Mouse (Mus musculus) MEL (cell line): ENCODE measurements around the gene Gm29427. TPM values are rescaled to one million over a fixed set of nuclear protein-coding genes. Genes with fewer than 3 reads are reported as not detected.

ENCODE experiments used
- DNase-seq: peaks from one replicate; pipeline ENCODE4 v3.0.0; 2011; ENCODE audit warnings: low read depth, low spot score
- H3K27ac ChIP-seq: 2 replicates; pipeline ENCODE4 v1.5.1; 2012; ENCODE audit warnings: low read depth, mild to moderate bottlenecking, control low read depth, low read length, moderate library complexity; ENCODE audit not compliant: control insufficient read depth
- H3K27me3 ChIP-seq, 2 experiments: fragments of 150-350 bp in 1 of 2; sonication (generic) in 1 of 2; 2 replicates each; pipeline ENCODE4 v1.6.1; 2012; ENCODE audit warnings: low read length in 2 of 2, mild to moderate bottlenecking in 2 of 2, improper control_type of control experiment in 1 of 2, moderate library complexity in 1 of 2; ENCODE audit not compliant: insufficient read depth in 2 of 2, control insufficient read depth in 1 of 2
- H3K36me3 ChIP-seq, 2 experiments: 2 replicates each; pipeline ENCODE4 v1.6.1; 2012 to 2014; ENCODE audit warnings: low read length in 2 of 2, improper control_type of control experiment in 1 of 2, inconsistent platforms in 1 of 2, mild to moderate bottlenecking in 1 of 2; ENCODE audit not compliant: insufficient read depth in 2 of 2, control insufficient read depth in 1 of 2
- H3K4me1 ChIP-seq, 2 experiments: fragments of 150-350 bp in 1 of 2; sonication (generic) in 1 of 2; 2 replicates each; pipeline ENCODE4 v1.6.1; 2012; ENCODE audit warnings: low read length in 2 of 2, improper control_type of control experiment in 1 of 2, mild to moderate bottlenecking in 1 of 2; ENCODE audit not compliant: insufficient read depth in 2 of 2, control insufficient read depth in 1 of 2
- H3K4me3 ChIP-seq, 2 experiments: fragments of 150-350 bp in 1 of 2; sonication (generic) in 1 of 2; 2 replicates each; pipeline ENCODE4 v1.5.1; 2012; ENCODE audit warnings: low read depth in 2 of 2, low read length in 2 of 2, mild to moderate bottlenecking in 2 of 2, moderate library complexity in 2 of 2, control low read depth in 1 of 2, improper control_type of control experiment in 1 of 2; ENCODE audit not compliant: control insufficient read depth in 1 of 2, insufficient read depth in 1 of 2
- H3K79me2 ChIP-seq: 2 replicates; pipeline ENCODE4 v1.6.1; 2012; ENCODE audit warnings: mild to moderate bottlenecking, low read length, moderate library complexity; ENCODE audit not compliant: control insufficient read depth, poor library complexity, insufficient read depth
- H3K9ac ChIP-seq: 2 replicates; pipeline ENCODE4 v1.6.1; 2012; ENCODE audit warnings: low read depth, mild to moderate bottlenecking, control low read depth, low read length, moderate library complexity; ENCODE audit not compliant: control insufficient read depth, poor library complexity, severe bottlenecking
- H3K9me3 ChIP-seq: fragments of 150-350 bp; sonication (generic); replicated peaks from 2 replicates; pipeline ENCODE4 v1.6.1; 2012; ENCODE audit warnings: mild to moderate bottlenecking, low read length, improper control_type of control experiment, moderate library complexity; ENCODE audit not compliant: insufficient read depth
- E2F4 ChIP-seq: IDR thresholded peaks from 2 replicates; pipeline ENCODE4 v1.6.1; 2011; ENCODE audit warnings: low read depth, low read length, improper control_type of control experiment, borderline replicate concordance
- EP300 ChIP-seq, 2 experiments: IDR thresholded peaks; 2 replicates each; pipeline ENCODE4 v1.6.1; 2011; ENCODE audit warnings: improper control_type of control experiment in 2 of 2, low read length in 2 of 2, low read depth in 1 of 2, mild to moderate bottlenecking in 1 of 2
- GATA1 ChIP-seq: IDR thresholded peaks from 2 replicates; pipeline ENCODE4 v1.6.1; 2011; ENCODE audit warnings: low read depth, low read length, improper control_type of control experiment
- HCFC1 ChIP-seq: IDR thresholded peaks from 2 replicates; pipeline ENCODE4 v1.6.1; 2012; ENCODE audit warnings: low read depth, mild to moderate bottlenecking, inconsistent platforms, low read length, improper control_type of control experiment, moderate library complexity
- MAZ ChIP-seq: IDR thresholded peaks from 2 replicates; pipeline ENCODE4 v1.6.1; 2012; ENCODE audit warnings: low read depth, mild to moderate bottlenecking, inconsistent platforms, low read length, improper control_type of control experiment
- MYB ChIP-seq: IDR thresholded peaks from 2 replicates; pipeline ENCODE4 v1.6.1; 2011; ENCODE audit warnings: mild to moderate bottlenecking, low read depth, low read length, improper control_type of control experiment
- NRF1 ChIP-seq: IDR thresholded peaks from 2 replicates; pipeline ENCODE4 v1.6.1; 2014; ENCODE audit warnings: low read depth, mild to moderate bottlenecking, inconsistent platforms, low read length, improper control_type of control experiment, moderate library complexity; ENCODE audit not compliant: poor library complexity, insufficient read depth, severe bottlenecking
- POLR2A ChIP-seq, 2 experiments: IDR thresholded peaks; 2 replicates each; pipeline ENCODE4 v1.6.1; 2011 to 2012; ENCODE audit warnings: low read length in 2 of 2, mild to moderate bottlenecking in 2 of 2, control low read depth in 1 of 2, improper control_type of control experiment in 1 of 2, low read depth in 1 of 2, moderate library complexity in 1 of 2; ENCODE audit not compliant: control insufficient read depth in 1 of 2, insufficient read depth in 1 of 2, poor library complexity in 1 of 2
- RCOR1 ChIP-seq: IDR thresholded peaks from 2 replicates; pipeline ENCODE4 v1.6.1; 2012; ENCODE audit warnings: low read depth, mild to moderate bottlenecking, inconsistent platforms, low read length, improper control_type of control experiment
- SIN3A ChIP-seq: IDR thresholded peaks from 2 replicates; pipeline ENCODE4 v1.6.1; 2012; ENCODE audit warnings: low read length, improper control_type of control experiment, inconsistent platforms
- TAL1 ChIP-seq: IDR thresholded peaks from 2 replicates; pipeline ENCODE4 v1.6.1; 2012; ENCODE audit warnings: mild to moderate bottlenecking, inconsistent platforms, low read length, moderate library complexity, mixed read lengths
- TBP ChIP-seq: IDR thresholded peaks from 2 replicates; pipeline ENCODE4 v1.8.0; 2011; ENCODE audit warnings: low read depth, low read length, improper control_type of control experiment
- TCF12 ChIP-seq: IDR thresholded peaks from 2 replicates; pipeline ENCODE4 v1.6.1; 2014; ENCODE audit warnings: low read depth, mild to moderate bottlenecking, inconsistent platforms, low read length, improper control_type of control experiment, moderate library complexity
- UBTF ChIP-seq: IDR thresholded peaks from 2 replicates; pipeline ENCODE4 v1.6.1; 2012; ENCODE audit warnings: low read depth, mild to moderate bottlenecking, inconsistent platforms, low read length, improper control_type of control experiment, moderate library complexity, borderline replicate concordance; ENCODE audit not compliant: insufficient read depth
- USF1 ChIP-seq: IDR thresholded peaks from 2 replicates; pipeline ENCODE4 v1.6.1; 2014; ENCODE audit warnings: low read depth, mild to moderate bottlenecking, inconsistent platforms, low read length, improper control_type of control experiment, moderate library complexity
- ZC3H11A ChIP-seq: IDR thresholded peaks from 2 replicates; pipeline ENCODE4 v1.6.1; 2012; ENCODE audit warnings: low read depth, mild to moderate bottlenecking, inconsistent platforms, low read length, improper control_type of control experiment
- ZKSCAN1 ChIP-seq: IDR thresholded peaks from 2 replicates; pipeline ENCODE4 v1.6.1; 2012; ENCODE audit warnings: low read depth, mild to moderate bottlenecking, inconsistent platforms, low read length, improper control_type of control experiment, moderate library complexity
- ZNF384 ChIP-seq: IDR thresholded peaks from 2 replicates; pipeline ENCODE4 v1.6.1; 2012; ENCODE audit warnings: low read depth, mild to moderate bottlenecking, inconsistent platforms, low read length, improper control_type of control experiment
- polyA plus RNA-seq, 2 experiments: library from polyadenylated mRNA; stranded (reverse) in 1 of 2; unstranded in 1 of 2; fragments of >175 nt in 1 of 2; fragments of >200 nt in 1 of 2; gene quantifications; 2 replicates each; pipeline versions ENCODE4 v1.2.1 to v1.2.4; 2012; ENCODE audit warnings: low replicate concordance in 2 of 2, low read depth in 1 of 2; ENCODE audit not compliant: insufficient read length in 2 of 2, insufficient read depth in 1 of 2, missing spikeins in 1 of 2
- total RNA-seq: library from RNA; depleted of rRNA; stranded (reverse); fragments of 300-350 nt; gene quantifications from 2 replicates; pipeline ENCODE4 v1.2.3, GENCODE M21; 2012

Gene Gm29427
- total and polyA plus RNA-seq, 3 experiments: not detected

DNA sequence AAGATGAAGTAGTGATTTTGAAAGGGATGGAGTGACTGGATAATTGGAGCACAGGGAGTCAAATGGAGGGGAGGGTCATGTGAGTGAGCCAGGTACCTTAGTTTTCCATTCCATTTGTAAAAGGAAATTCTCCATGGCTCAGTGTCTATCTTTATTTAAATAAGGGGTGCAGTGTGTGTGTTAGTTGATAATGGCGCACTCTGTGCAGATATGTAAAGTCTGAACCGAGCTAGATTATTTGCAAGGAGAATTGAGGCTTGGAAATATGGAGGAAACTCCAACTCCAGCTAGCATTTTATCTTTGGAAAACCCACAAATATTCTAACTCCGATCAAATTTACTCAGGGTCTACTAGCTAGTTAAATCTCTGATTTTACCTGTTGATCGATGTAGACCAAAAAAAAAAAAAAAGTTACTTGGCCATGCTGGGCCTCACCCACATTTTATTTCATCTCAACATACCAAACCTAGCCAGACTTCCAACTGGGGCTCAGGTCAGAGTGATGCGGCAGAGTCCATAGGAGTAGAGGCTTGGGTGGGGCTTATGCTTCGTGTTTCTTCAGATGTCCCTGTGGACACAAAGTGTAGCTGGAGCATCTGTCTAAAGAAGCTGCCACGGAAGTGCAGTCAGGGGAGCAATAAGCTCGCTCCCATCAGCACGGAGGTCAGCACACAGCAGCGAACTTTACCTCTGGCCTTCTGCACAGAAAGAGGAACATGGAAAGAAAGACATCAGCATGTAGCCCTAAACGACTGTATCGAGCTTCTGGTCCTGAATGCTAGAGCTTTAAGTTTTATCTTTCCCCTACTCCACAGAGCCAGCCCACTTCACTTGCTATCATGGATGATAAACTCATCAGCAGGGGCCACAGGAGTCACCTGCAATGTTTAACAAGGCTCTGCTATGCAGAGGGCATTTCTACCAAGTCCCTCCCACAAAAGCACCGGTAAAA, 17.4 kb upstream of the Gm29427 start:
- Histone ChIP-seq H3K9ac (peak overlapping the region; percentile 31), H3K27me3 (no peaks in the 10 kb centered on the region), H3K27ac (peak overlapping the region; percentile 41), H3K36me3 (peaks cover 0 to 20% of the 10 kb centered on the region in 2 experiments; a peak in 2 of 4 replicates), H3K4me1 (peaks cover 0 to 26% of the 10 kb centered on the region in 2 experiments), H3K4me3 (peak overlapping the region; percentile 32 to 38), H3K9me3 (no peaks in the 10 kb centered on the region), H3K79me2 (no peaks in the 10 kb centered on the region)
- DNase-seq: peak; percentile 68
- TF ChIP-seq ZC3H11A: no peak
- no peak for TF ChIP-seq USF1
- no peak for TF ChIP-seq HCFC1
- TF ChIP-seq TBP: 0 out of 2 replicates have a peak, but pooled peaks have one; percentile 14
- TF ChIP-seq NRF1: 0 out of 2 replicates have a peak, but pooled peaks have one; percentile 4
- TF ChIP-seq UBTF: 0 out of 2 replicates have a peak, but pooled peaks have one; percentile 52
- TF ChIP-seq POLR2A (IDR thresholded peaks at IDR 0.05; ENCODE audit: control insufficient read depth in 1 of 2, insufficient read depth in 1 of 2, low read depth in 1 of 2, low read length in 2 of 2, poor library complexity in 1 of 2): 0 out of 4 replicates have a peak, but pooled peaks of 1 of the 2 experiments have one; percentile 29
- TF ChIP-seq SIN3A: peak; percentile 47; the same call in 1 of the 2 replicates
- no peak for TF ChIP-seq MYB
- no peak for TF ChIP-seq E2F4
- TF ChIP-seq TAL1: peak; percentile 30
- TF ChIP-seq TCF12: peak; percentile 84
- TF ChIP-seq GATA1: peak; percentile 77
- 0 out of 2 replicates have a peak, but pooled peaks have one; percentile 7 for TF ChIP-seq RCOR1
- no peak for TF ChIP-seq ZKSCAN1
- peak; percentile 35 to 69; a peak in 2 of 4 replicates for TF ChIP-seq EP300 (IDR thresholded peaks at IDR 0.05; ENCODE audit: low read depth in 1 of 2, low read length in 2 of 2)
- peak; percentile 43 for TF ChIP-seq ZNF384

GRCm38 (mm10) chr1:130731741-130732337, 16.2 kb upstream of the Gm29427 start, which contains the start of gene AA986860:
TSS of gene AA986860 (plus strand) at chr1:130731976.
- peaks cover 0 to 26% of the 10 kb centered on the region in 2 experiments for H3K4me1 ChIP-seq
- H3K79me2 ChIP-seq: no peaks in the 10 kb centered on the region
- H3K36me3 ChIP-seq: peaks cover 0 to 20% of the 10 kb centered on the region in 2 experiments; a peak in 2 of 4 replicates
- H3K9ac ChIP-seq: no peak within 1 kb of the TSS; the same call in 1 of the 2 replicates
- no peaks in the 10 kb centered on the region for H3K9me3 ChIP-seq
- H3K27me3 ChIP-seq: no peaks in the 10 kb centered on the region
- DNase-seq: peak; percentile 44
- H3K4me3 ChIP-seq: peak within 1 kb of the TSS in 1 of 2 experiments; percentile 38; a peak in 1 of 4 replicates
- H3K27ac ChIP-seq: peak within 1 kb of the TSS; percentile 41; the same call in 1 of the 2 replicates
- TF ChIP-seq MAZ: no peak
